Mouse (Mus musculus) 416B (cell line): ENCODE measurements at regions not wholly inside any gene's neighbourhood (a gene's known extent, or its start where the extent isn't known, plus 50 kb on each side); places are given as distances from the start of the nearest gene placed in this dataset.
"Not testable (repeated sequence)": the region's sequence is repeated elsewhere in the genome, so short reads cannot be mapped to it uniquely, and the experiment has no call there.

Experiments
- DNase-seq: peaks from one replicate; pipeline ENCODE4 v3.0.0; 2011; ENCODE audit warnings: low read depth

GRCm38 (mm10) chr15:16909396-16909795, 180.8 kb downstream of the Cdh9 start:
- no peak for DNase-seq

- not testable (repeated sequence) for DNase-seq
Observed at GRCm38 (mm10) chr15:16909941-16910340, 181.4 kb downstream of the Cdh9 start.

GRCm38 (mm10) chr15:16914966-16915569, 186.5 kb downstream of the Cdh9 start:
- no peak for DNase-seq

- DNase-seq, result no peak
Observed at GRCm38 (mm10) chr15:16923246-16923645, 194.7 kb downstream of the Cdh9 start.

GRCm38 (mm10) chr15:16933137-16933677, 204.7 kb downstream of the Cdh9 start:
- DNase-seq, result peak; percentile 99

GRCm38 (mm10) chr15:16934438-16934837, 205.9 kb downstream of the Cdh9 start:
- DNase-seq, result peak; percentile 47

GRCm38 (mm10) chr15:16975821-16976220, 247.3 kb downstream of the Cdh9 start:
- DNase-seq, result not testable (repeated sequence)

- DNase-seq, result peak; percentile 35
Observed at GRCm38 (mm10) chr15:16990848-16991247, 262.3 kb downstream of the Cdh9 start.

GRCm38 (mm10) chr15:16995667-16996066, 267.1 kb downstream of the Cdh9 start:
- no peak for DNase-seq

GRCm38 (mm10) chr15:17006139-17006538, 277.6 kb downstream of the Cdh9 start:
- peak; percentile 26 for DNase-seq

- no peak for DNase-seq
Observed at GRCm38 (mm10) chr15:17007811-17008210, 279.3 kb downstream of the Cdh9 start.

GRCm38 (mm10) chr15:17048867-17049628, 320.5 kb downstream of the Cdh9 start:
- no peak for DNase-seq

- peak; percentile 48 for DNase-seq
Observed at GRCm38 (mm10) chr15:17069772-17070171, 341.2 kb downstream of the Cdh9 start.

- no peak for DNase-seq
Observed at GRCm38 (mm10) chr15:17084030-17084429, 355.5 kb downstream of the Cdh9 start.

- no peak for DNase-seq
Observed at GRCm38 (mm10) chr15:17088644-17089228, 360.2 kb downstream of the Cdh9 start.

GRCm38 (mm10) chr15:17098927-17099326, 370.4 kb downstream of the Cdh9 start:
- DNase-seq, result peak; percentile 82

GRCm38 (mm10) chr15:17101182-17101581, 372.6 kb downstream of the Cdh9 start:
- DNase-seq, result peak; percentile 7

GRCm38 (mm10) chr15:17135721-17136120, 407.2 kb downstream of the Cdh9 start:
- peak; percentile 53 for DNase-seq

GRCm38 (mm10) chr15:17180164-17180563, 451.6 kb downstream of the Cdh9 start:
- no peak for DNase-seq

GRCm38 (mm10) chr15:17181358-17182022, 452.9 kb downstream of the Cdh9 start:
- no peak for DNase-seq

- peak; percentile 53 for DNase-seq
Observed at GRCm38 (mm10) chr15:17195439-17195838, 466.9 kb downstream of the Cdh9 start.

- DNase-seq, result no peak
Observed at GRCm38 (mm10) chr15:17204739-17205138, 476.2 kb downstream of the Cdh9 start.
